15 mouse cellular contexts compared by ENCODE assay signal in the genomic region with DNA sequence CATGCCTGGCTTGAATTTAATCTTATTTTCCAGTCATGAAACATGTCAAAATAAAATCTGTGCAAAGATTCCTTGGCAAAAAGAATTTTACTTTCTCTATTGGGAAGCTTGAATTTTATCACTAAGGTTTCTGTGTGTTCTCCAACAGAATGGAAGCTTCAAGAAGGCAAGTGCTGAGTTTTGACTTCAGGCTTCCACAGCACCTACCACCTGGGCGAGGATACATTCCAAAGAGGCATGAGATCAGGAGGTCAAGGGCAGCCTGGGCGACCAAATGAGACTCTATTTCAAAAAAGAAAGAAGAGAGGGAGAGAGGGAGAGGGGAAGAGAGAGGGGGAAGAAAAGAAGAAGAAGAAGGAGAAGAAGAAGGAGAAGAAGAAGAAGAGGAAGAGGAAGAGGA.
"Had no signal": no experiment of that assay in that cellular context is flagged by ENCODE, and none has a peak within 500 bp of the region (broad histone marks: within the 10 kb centered on the region; RNA-seq: fewer than 3 reads in every experiment).

No protein-coding gene starts in this region.

- H3K9ac ChIP-seq: limb, embryonic 15.5 days; liver, embryonic 12.5 days; lung, embryonic 14.5 days; midbrain, embryonic 13.5 days; neural tube, embryonic 12.5 days had no signal

- ATAC-seq: liver, embryonic 12.5 days; midbrain, embryonic 13.5 days had no signal

- DNase-seq: kidney, adult 11 months; kidney, adult 9 months; kidney, postnatal 14 days; lung, embryonic 14.5 days; lung, postnatal 10 days; thymus, adult 2 months; thymus, postnatal 25 days had no signal

- H3K36me3 ChIP-seq: limb, embryonic 15.5 days; liver, embryonic 12.5 days; midbrain, embryonic 13.5 days; neural tube, embryonic 12.5 days had no signal

- H3K4me1 ChIP-seq: limb, embryonic 15.5 days; midbrain, embryonic 13.5 days; neural tube, embryonic 12.5 days had no signal

- H3K27me3 ChIP-seq: limb, embryonic 15.5 days; liver, embryonic 12.5 days; midbrain, embryonic 13.5 days; neural tube, embryonic 12.5 days had no signal

- H3K27ac ChIP-seq: left cerebral cortex, adult 2 months; limb, embryonic 15.5 days; liver, embryonic 12.5 days; macrophage; midbrain, embryonic 13.5 days; neural tube, embryonic 12.5 days; stomach, postnatal 0 days had no signal

- H3K4me3 ChIP-seq: left cerebral cortex, adult 2 months; limb, embryonic 15.5 days; liver, embryonic 12.5 days; midbrain, embryonic 13.5 days; myocyte; neural tube, embryonic 12.5 days had no signal

- H3K9me3 ChIP-seq: limb, embryonic 15.5 days; liver, embryonic 12.5 days; neural tube, embryonic 12.5 days had no signal

- H3K4me2 ChIP-seq: limb, embryonic 15.5 days; liver, embryonic 12.5 days; lung, embryonic 14.5 days; midbrain, embryonic 13.5 days; neural tube, embryonic 12.5 days had no signal
